Mouse (Mus musculus) midbrain, embryonic 16.5 days (tissue): ENCODE results near the gene Mfsd2b. TPM values are rescaled to one million over a fixed set of nuclear protein-coding genes. Genes with fewer than 3 reads are reported as not detected.

Experiments
- ATAC-seq: fragments of 200-750 bp; cut with Nextera tagmentation; 2 replicates; pipeline ENCODE4 v1.8.0; 2017; ENCODE audit warnings: moderate TSS enrichment
- H3K27ac ChIP-seq: fragments of 300-500 bp; sonication (generic); 2 replicates; pipeline ENCODE4 v1.5.1; 2014; ENCODE audit warnings: mild to moderate bottlenecking, low read length, mixed read lengths
- H3K27me3 ChIP-seq: fragments of 300-500 bp; sonication (generic); 2 replicates; pipeline ENCODE4 v1.6.1; 2014; ENCODE audit warnings: low read depth, low read length, mixed read lengths; ENCODE audit not compliant: control insufficient read depth, insufficient read depth
- H3K36me3 ChIP-seq: fragments of 300-500 bp; sonication (generic); 2 replicates; pipeline ENCODE4 v1.6.1; 2014; ENCODE audit warnings: mild to moderate bottlenecking, low read length, moderate library complexity, mixed read lengths; ENCODE audit not compliant: control insufficient read depth, insufficient read depth
- H3K4me1 ChIP-seq: fragments of 300-500 bp; sonication (generic); 2 replicates; pipeline ENCODE4 v1.6.1; 2014; ENCODE audit warnings: mild to moderate bottlenecking, low read length, mixed read lengths; ENCODE audit not compliant: control insufficient read depth, insufficient read depth
- H3K4me2 ChIP-seq: fragments of 300-500 bp; sonication (generic); 2 replicates; pipeline ENCODE4 v1.6.1; 2014; ENCODE audit warnings: mild to moderate bottlenecking, low read length, mixed read lengths
- H3K4me3 ChIP-seq: fragments of 300-500 bp; sonication (generic); 2 replicates; pipeline ENCODE4 v1.5.1; 2014; ENCODE audit warnings: low read depth, mild to moderate bottlenecking, low read length, moderate library complexity, mixed read lengths
- H3K9ac ChIP-seq: fragments of 300-500 bp; sonication (generic); 2 replicates; pipeline ENCODE4 v1.6.1; 2014; ENCODE audit warnings: low read depth, low read length, mixed read lengths
- H3K9me3 ChIP-seq: fragments of 300-500 bp; sonication (generic); replicated peaks from 2 replicates; pipeline ENCODE4 v1.6.1; 2014; ENCODE audit warnings: mild to moderate bottlenecking, low read length, mixed read lengths; ENCODE audit not compliant: control insufficient read depth, poor library complexity, severe bottlenecking
- WGBS: fragments of 180-500 bp; shearing (Covaris S2); extraction: QIAGEN DNeasy Blood & Tissue Kit; methylation state at CpG from one replicate; pipeline ENCODE4 v1.1.7; 2014; 5-methylcytosine and 5-hydroxymethylcytosine counted together
- polyA plus RNA-seq: library from polyadenylated mRNA; unstranded; fragments of >200 nt; fragmentation: Nextera tagmentation; extraction: Ambion mirVana; gene quantifications from 2 replicates; pipeline ENCODE4 v1.2.1, GENCODE M21; 2015

Gene Mfsd2b
- polyA plus RNA-seq, 1 experiment from 2014 or later, result 3.0 TPM

- H3K9me3 ChIP-seq, result no peaks in the 10 kb centered on the region
- under 1% methylated on average over 37 of the region's 37 CpGs for WGBS
These were observed 32.7 kb downstream of the Mfsd2b start, which contains the start of gene Fkbp1b for GRCm38 (mm10) chr12:4841392-4841887. TSS of gene Fkbp1b (minus strand) at chr12:4841591.

GRCm38 (mm10) chr12:4840741-4841140 lies 33.4 kb downstream of the Mfsd2b start:
- peak overlapping the region; percentile 91 for H3K4me3 ChIP-seq
- H3K4me1 ChIP-seq, result peaks cover 16% of the 10 kb centered on the region
- 0 out of 2 replicates have a peak, but pooled peaks have one; percentile 1 for ATAC-seq
- H3K9me3 ChIP-seq, result no peaks in the 10 kb centered on the region
- WGBS, result 2% methylated on average over 11 of the region's 11 CpGs
- H3K27me3 ChIP-seq, result no peaks in the 10 kb centered on the region
- peak overlapping the region; percentile 89 for H3K9ac ChIP-seq
- no peak overlapping the region for H3K27ac ChIP-seq
- 0 out of 2 replicates have a peak, but pooled peaks cover 3% of the 10 kb centered on the region for H3K36me3 ChIP-seq
- peak overlapping the region; percentile 88 for H3K4me2 ChIP-seq

More at GRCm38 (mm10) chr12:4841392-4841887, 32.7 kb downstream of the Mfsd2b start, which contains the start of gene Fkbp1b:
- Histone ChIP-seq H3K36me3 (0 out of 2 replicates have a peak, but pooled peaks cover 3% of the 10 kb centered on the region), H3K27me3 (no peaks in the 10 kb centered on the region), H3K4me1 (peaks cover 16% of the 10 kb centered on the region), H3K4me3 (peak within 1 kb of the TSS; percentile 91), H3K4me2 (peak within 1 kb of the TSS; percentile 88), H3K9ac (peak within 1 kb of the TSS; percentile 89), H3K27ac (no peak within 1 kb of the TSS)
- peak; percentile 65 for ATAC-seq

GRCm38 (mm10) chr12:4840010-4840409 lies 34.1 kb downstream of the Mfsd2b start:
- no peak for ATAC-seq
- Histone ChIP-seq H3K4me3 (no peak overlapping the region), H3K36me3 (0 out of 2 replicates have a peak, but pooled peaks cover 3% of the 10 kb centered on the region), H3K9ac (no peak overlapping the region), H3K4me1 (peaks cover 16% of the 10 kb centered on the region), H3K27me3 (no peaks in the 10 kb centered on the region), H3K27ac (no peak overlapping the region), H3K9me3 (no peaks in the 10 kb centered on the region), H3K4me2 (peak overlapping the region; percentile 88)
- WGBS, result 54% methylated on average over 6 of the region's 6 CpGs

- Histone ChIP-seq H3K9ac (no peak overlapping the region), H3K27ac (no peak overlapping the region), H3K4me2 (no peak overlapping the region), H3K4me3 (no peak overlapping the region), H3K9me3 (no peaks in the 10 kb centered on the region), H3K27me3 (no peaks in the 10 kb centered on the region), H3K36me3 (peaks cover 7% of the 10 kb centered on the region; the same call in 1 of the 2 replicates), H3K4me1 (peaks cover 8% of the 10 kb centered on the region)
- no peak for ATAC-seq
- 72% methylated on average over 4 of the region's 4 CpGs for WGBS
These were observed 37.2 kb downstream of the Mfsd2b start for GRCm38 (mm10) chr12:4836959-4837358.

GRCm38 (mm10) chr12:4827256-4827655 lies 46.9 kb downstream of the Mfsd2b start:
- no peak for ATAC-seq
- H3K4me3 ChIP-seq, result no peak overlapping the region
- no peaks in the 10 kb centered on the region for H3K27me3 ChIP-seq
- H3K9me3 ChIP-seq, result no peaks in the 10 kb centered on the region
- H3K4me1 ChIP-seq, result no peaks in the 10 kb centered on the region
- H3K36me3 ChIP-seq, result peaks cover 36% of the 10 kb centered on the region
- H3K9ac ChIP-seq, result no peak overlapping the region
- H3K27ac ChIP-seq, result no peak overlapping the region
- no peak overlapping the region for H3K4me2 ChIP-seq
- 80% methylated on average over 3 of the region's 3 CpGs for WGBS

- peak within 1 kb of the TSS; percentile 91 for H3K4me2 ChIP-seq
- peak within 1 kb of the TSS; percentile 91 for H3K27ac ChIP-seq
- H3K4me1 ChIP-seq, result peaks cover 21% of the 10 kb centered on the region
- H3K4me3 ChIP-seq, result peak within 1 kb of the TSS; percentile 88
- H3K9me3 ChIP-seq, result no peaks in the 10 kb centered on the region
- ATAC-seq, result peak; percentile 98
- H3K27me3 ChIP-seq, result no peaks in the 10 kb centered on the region
- WGBS, result under 1% methylated on average over 48 of the region's 49 CpGs
- H3K36me3 ChIP-seq, result peaks cover 9% of the 10 kb centered on the region
- peak within 1 kb of the TSS; percentile 81 for H3K9ac ChIP-seq
These were observed 56.6 kb downstream of the Mfsd2b start, which contains the start of gene Sf3b6 for GRCm38 (mm10) chr12:4817361-4818101. TSS of gene Sf3b6 (plus strand) at chr12:4817544.

- peak overlapping the region; percentile 88 for H3K4me3 ChIP-seq
- H3K36me3 ChIP-seq, result peaks cover 9% of the 10 kb centered on the region
- ATAC-seq, result peak; percentile 84
- 6% methylated on average over 23 of the region's 24 CpGs for WGBS
- no peaks in the 10 kb centered on the region for H3K27me3 ChIP-seq
- no peaks in the 10 kb centered on the region for H3K9me3 ChIP-seq
- H3K4me1 ChIP-seq, result peaks cover 21% of the 10 kb centered on the region
- H3K27ac ChIP-seq, result peak overlapping the region; percentile 91
- H3K9ac ChIP-seq, result peak overlapping the region; percentile 75
- H3K4me2 ChIP-seq, result peak overlapping the region; percentile 83
These were observed 57.3 kb downstream of the Mfsd2b start for GRCm38 (mm10) chr12:4816680-4817360.

- H3K9me3 ChIP-seq, result no peaks in the 10 kb centered on the region
- H3K4me2 ChIP-seq, result no peak overlapping the region
- H3K27ac ChIP-seq, result no peak overlapping the region
- no peak overlapping the region for H3K9ac ChIP-seq
- no peaks in the 10 kb centered on the region for H3K27me3 ChIP-seq
- no peak for ATAC-seq
- no peak overlapping the region for H3K4me3 ChIP-seq
- peaks cover 13% of the 10 kb centered on the region for H3K4me1 ChIP-seq
- H3K36me3 ChIP-seq, result no peaks in the 10 kb centered on the region
- 86% methylated on average over 4 of the region's 4 CpGs for WGBS
These were observed 60.5 kb downstream of the Mfsd2b start for GRCm38 (mm10) chr12:4813636-4814035.
